Mouse (Mus musculus) stomach, embryonic 16.5 days (tissue): ENCODE results near the gene Mms22l. TPM values are rescaled to one million over a fixed set of nuclear protein-coding genes. Genes with fewer than 3 reads are reported as not detected.

Experiments used
- ATAC-seq: fragments of 200-750 bp; cut with Nextera tagmentation; 2 replicates; pipeline ENCODE4 v1.8.0; 2017; ENCODE audit warnings: moderate number of reproducible peaks, moderate TSS enrichment; ENCODE audit not compliant: insufficient read depth, low FRiP score
- H3K27ac ChIP-seq: fragments of 300-500 bp; sonication (generic); 2 replicates; pipeline ENCODE4 v1.5.1; 2014; ENCODE audit warnings: low read length
- H3K27me3 ChIP-seq: fragments of 300-500 bp; sonication (generic); 2 replicates; pipeline ENCODE4 v1.6.1; 2014; ENCODE audit warnings: low read length, control low read depth, mixed read lengths; ENCODE audit not compliant: control insufficient read depth, insufficient read depth
- H3K36me3 ChIP-seq: fragments of 300-500 bp; sonication (generic); 2 replicates; pipeline ENCODE4 v1.6.1; 2014; ENCODE audit warnings: low read length; ENCODE audit not compliant: control insufficient read depth, insufficient read depth
- H3K4me1 ChIP-seq: fragments of 300-500 bp; sonication (generic); 2 replicates; pipeline ENCODE4 v1.6.1; 2014; ENCODE audit warnings: low read length, control low read depth, mixed read lengths; ENCODE audit not compliant: control insufficient read depth, insufficient read depth
- H3K4me2 ChIP-seq: fragments of 300-500 bp; sonication (generic); 2 replicates; pipeline ENCODE4 v1.6.1; 2014; ENCODE audit warnings: low read depth, low read length, mixed read lengths
- H3K4me3 ChIP-seq: fragments of 300-500 bp; sonication (generic); replicated peaks from 2 replicates; pipeline ENCODE4 v1.5.1; 2014; ENCODE audit warnings: mild to moderate bottlenecking, low read length
- H3K9ac ChIP-seq: fragments of 300-500 bp; sonication (generic); 2 replicates; pipeline ENCODE4 v1.6.1; 2014; ENCODE audit warnings: low read length
- H3K9me3 ChIP-seq: fragments of 300-500 bp; sonication (generic); replicated peaks from 2 replicates; pipeline ENCODE4 v1.6.1; 2016; ENCODE audit warnings: low read length, control low read depth; ENCODE audit not compliant: control insufficient read depth
- WGBS: fragments of 180-500 bp; shearing (Covaris S2); extraction: QIAGEN DNeasy Blood & Tissue Kit; methylation state at CpG from one replicate; pipeline ENCODE4 v1.1.7; 2014; 5-methylcytosine and 5-hydroxymethylcytosine counted together
- polyA plus RNA-seq: library from polyadenylated mRNA; unstranded; fragments of >200 nt; fragmentation: Nextera tagmentation; extraction: Ambion mirVana; gene quantifications from 2 replicates; pipeline ENCODE4 v1.2.1, GENCODE M21; 2015

Gene Mms22l
- polyA plus RNA-seq, 1 experiment from 2014 or later: 18.7 TPM

GRCm38 (mm10) chr4:24601711-24602110, 105.5 kb downstream of the Mms22l start:
- 91% methylated on average over 6 of the region's 6 CpGs for WGBS
- no peaks in the 10 kb centered on the region for H3K9me3 ChIP-seq
- no peaks in the 10 kb centered on the region for H3K4me1 ChIP-seq
- no peak overlapping the region for H3K27ac ChIP-seq
- H3K4me2 ChIP-seq: no peak overlapping the region
- no peak overlapping the region for H3K4me3 ChIP-seq
- peaks cover 9% of the 10 kb centered on the region; the same call in 1 of the 2 replicates for H3K36me3 ChIP-seq
- no peak for ATAC-seq
- H3K9ac ChIP-seq: no peak overlapping the region
- no peaks in the 10 kb centered on the region for H3K27me3 ChIP-seq

GRCm38 (mm10) chr4:24609085-24609484, 112.8 kb downstream of the Mms22l start:
- H3K36me3 ChIP-seq: no peaks in the 10 kb centered on the region
- 78% methylated on average over 3 of the region's 3 CpGs for WGBS
- no peak overlapping the region for H3K4me2 ChIP-seq
- H3K9me3 ChIP-seq: no peaks in the 10 kb centered on the region
- no peaks in the 10 kb centered on the region for H3K27me3 ChIP-seq
- no peak overlapping the region for H3K4me3 ChIP-seq
- no peak overlapping the region for H3K9ac ChIP-seq
- no peaks in the 10 kb centered on the region for H3K4me1 ChIP-seq
- no peak overlapping the region for H3K27ac ChIP-seq
- ATAC-seq: no peak

GRCm38 (mm10) chr4:24609564-24609963, 113.3 kb downstream of the Mms22l start:
- Histone ChIP-seq H3K4me2 (no peak overlapping the region), H3K9me3 (no peaks in the 10 kb centered on the region)
- 93% methylated on average over 2 of the region's 2 CpGs for WGBS

GRCm38 (mm10) chr4:24620005-24620404, 123.8 kb downstream of the Mms22l start:
- H3K27me3 ChIP-seq: no peaks in the 10 kb centered on the region
- H3K9ac ChIP-seq: no peak overlapping the region
- no peaks in the 10 kb centered on the region for H3K36me3 ChIP-seq
- no peak overlapping the region for H3K4me2 ChIP-seq
- H3K9me3 ChIP-seq: no peaks in the 10 kb centered on the region
- peak; percentile 78; the same call in 1 of the 2 replicates for ATAC-seq
- 23% methylated on average over 6 of the region's 6 CpGs for WGBS
- no peak overlapping the region for H3K4me3 ChIP-seq
- peaks cover 9% of the 10 kb centered on the region for H3K4me1 ChIP-seq
- peak overlapping the region; percentile 66 for H3K27ac ChIP-seq

More at GRCm38 (mm10) chr4:24609564-24609963, 113.3 kb downstream of the Mms22l start:
- no peak overlapping the region for H3K27ac ChIP-seq
- H3K36me3 ChIP-seq: no peaks in the 10 kb centered on the region
- H3K4me1 ChIP-seq: no peaks in the 10 kb centered on the region
- no peak for ATAC-seq
- H3K4me3 ChIP-seq: no peak overlapping the region
- H3K9ac ChIP-seq: no peak overlapping the region
- H3K27me3 ChIP-seq: no peaks in the 10 kb centered on the region

GRCm38 (mm10) chr4:24620440-24620839, 124.2 kb downstream of the Mms22l start:
- H3K27ac ChIP-seq: peak overlapping the region; percentile 66
- WGBS: 48% methylated on average over 5 of the region's 5 CpGs
- peaks cover 9% of the 10 kb centered on the region for H3K4me1 ChIP-seq

GRCm38 (mm10) chr4:24621422-24622187, 125.4 kb downstream of the Mms22l start:
- no peaks in the 10 kb centered on the region for H3K27me3 ChIP-seq
- WGBS: 65% methylated on average over 9 of the region's 9 CpGs
- no peaks in the 10 kb centered on the region for H3K36me3 ChIP-seq
- peaks cover 12% of the 10 kb centered on the region for H3K4me1 ChIP-seq
- H3K4me2 ChIP-seq: no peak overlapping the region
- ATAC-seq: no peak
- H3K27ac ChIP-seq: no peak overlapping the region
- H3K4me3 ChIP-seq: no peak overlapping the region
- no peaks in the 10 kb centered on the region for H3K9me3 ChIP-seq
- no peak overlapping the region for H3K9ac ChIP-seq

More at GRCm38 (mm10) chr4:24620440-24620839, 124.2 kb downstream of the Mms22l start:
- no peak overlapping the region for H3K4me2 ChIP-seq
- no peaks in the 10 kb centered on the region for H3K36me3 ChIP-seq
- H3K9me3 ChIP-seq: no peaks in the 10 kb centered on the region
- no peak overlapping the region for H3K4me3 ChIP-seq
- H3K27me3 ChIP-seq: no peaks in the 10 kb centered on the region
- ATAC-seq: peak; percentile 34; the same call in 1 of the 2 replicates
- H3K9ac ChIP-seq: no peak overlapping the region

- 60% methylated on average over 13 of the region's 13 CpGs for WGBS
- H3K27me3 ChIP-seq: no peaks in the 10 kb centered on the region
- H3K27ac ChIP-seq: no peak overlapping the region
- no peak overlapping the region for H3K9ac ChIP-seq
- no peaks in the 10 kb centered on the region for H3K36me3 ChIP-seq
- peak; percentile 69; the same call in 1 of the 2 replicates for ATAC-seq
- no peak overlapping the region for H3K4me2 ChIP-seq
- peaks cover 11% of the 10 kb centered on the region for H3K4me1 ChIP-seq
- H3K9me3 ChIP-seq: no peaks in the 10 kb centered on the region
- no peak overlapping the region for H3K4me3 ChIP-seq
These were observed 129.8 kb downstream of the Mms22l start for GRCm38 (mm10) chr4:24625951-24626584.

- Histone ChIP-seq H3K27me3 (no peaks in the 10 kb centered on the region), H3K36me3 (no peaks in the 10 kb centered on the region), H3K4me3 (no peak overlapping the region), H3K27ac (no peak overlapping the region), H3K9ac (no peak overlapping the region), H3K4me1 (peaks cover 7% of the 10 kb centered on the region), H3K4me2 (no peak overlapping the region), H3K9me3 (no peaks in the 10 kb centered on the region)
- no peak for ATAC-seq
- 42% methylated on average over 4 of the region's 4 CpGs for WGBS
These were observed 130.4 kb downstream of the Mms22l start for GRCm38 (mm10) chr4:24626686-24627085.

GRCm38 (mm10) chr4:24627871-24628270, 131.6 kb downstream of the Mms22l start:
- H3K27me3 ChIP-seq: no peaks in the 10 kb centered on the region
- H3K4me2 ChIP-seq: no peak overlapping the region
- H3K9me3 ChIP-seq: no peaks in the 10 kb centered on the region
- no peak; the same call in 1 of the 2 replicates for ATAC-seq
- H3K4me1 ChIP-seq: peaks cover 7% of the 10 kb centered on the region
- no peak overlapping the region for H3K27ac ChIP-seq
- H3K4me3 ChIP-seq: no peak overlapping the region
- H3K9ac ChIP-seq: no peak overlapping the region
- H3K36me3 ChIP-seq: no peaks in the 10 kb centered on the region
- WGBS: 42% methylated on average over 1 of the region's 1 CpGs
